In the genomic region with DNA sequence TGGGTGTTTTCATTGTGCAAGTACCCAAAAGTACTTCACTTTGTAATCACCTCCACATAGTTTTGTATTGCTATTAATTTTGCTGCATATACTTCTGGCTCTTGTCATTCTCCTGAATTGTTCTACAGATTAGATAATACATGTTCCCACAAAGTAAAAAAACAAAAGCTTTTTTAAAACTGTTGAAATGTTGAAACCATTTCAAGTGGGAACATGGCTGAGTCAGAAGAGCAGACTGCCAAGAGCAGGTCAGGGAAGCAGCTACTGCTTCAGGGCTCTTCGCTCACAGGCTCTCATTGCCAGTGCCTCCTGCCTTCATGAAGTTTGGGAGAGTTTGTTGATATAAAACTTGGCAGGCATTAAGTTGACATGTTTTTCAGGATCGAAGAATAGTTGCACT, we compare ENCODE assay signal across 20 mouse cellular contexts.
"Had no signal": no experiment of that assay in that cellular context is flagged by ENCODE, and none has a peak within 500 bp of the region (broad histone marks: within the 10 kb centered on the region; RNA-seq: fewer than 3 reads in every experiment).

No protein-coding gene starts in this region.

- DNase-seq: kidney, adult 11 months; kidney, adult 8-10 months; kidney, postnatal 14 days; kidney, postnatal 4 days; liver; right cerebral cortex, adult 18-20 months; right cerebral cortex, postnatal 14 days; right cerebral cortex, postnatal 4 days; thymus, adult 2 months; thymus, postnatal 14 days; thymus, postnatal 4 days had no signal

- H3K27ac ChIP-seq: limb, embryonic 10.5 days; limb, embryonic 13.5 days; liver, embryonic 12.5 days; liver, embryonic 15.5 days; midbrain, embryonic 15.5 days; neural tube, embryonic 12.5 days; neural tube, embryonic 15.5 days; stomach, postnatal 0 days had no signal

- H3K27me3 ChIP-seq: limb, embryonic 13.5 days; liver, embryonic 12.5 days; liver, embryonic 15.5 days; midbrain, embryonic 15.5 days; neural tube, embryonic 12.5 days; neural tube, embryonic 15.5 days had no signal

- H3K4me3 ChIP-seq: limb, embryonic 10.5 days; limb, embryonic 13.5 days; liver, embryonic 12.5 days; liver, embryonic 15.5 days; midbrain, embryonic 15.5 days; neural tube, embryonic 12.5 days; neural tube, embryonic 15.5 days had no signal

- H3K36me3 ChIP-seq: limb, embryonic 10.5 days; limb, embryonic 13.5 days; liver, embryonic 12.5 days; liver, embryonic 15.5 days; midbrain, embryonic 15.5 days; neural tube, embryonic 12.5 days; neural tube, embryonic 15.5 days had no signal

- H3K4me1 ChIP-seq: limb, embryonic 10.5 days; limb, embryonic 13.5 days; liver, embryonic 12.5 days; liver, embryonic 15.5 days; midbrain, embryonic 15.5 days; neural tube, embryonic 12.5 days; neural tube, embryonic 15.5 days had no signal

- H3K9me3 ChIP-seq: limb, embryonic 10.5 days; limb, embryonic 13.5 days; liver, embryonic 12.5 days; liver, embryonic 15.5 days; midbrain, embryonic 15.5 days; neural tube, embryonic 12.5 days; neural tube, embryonic 15.5 days had no signal

- ATAC-seq: liver, embryonic 12.5 days; midbrain, embryonic 15.5 days had no signal

- H3K9ac ChIP-seq: limb, embryonic 13.5 days; liver, embryonic 12.5 days; liver, embryonic 15.5 days; midbrain, embryonic 15.5 days; neural tube, embryonic 12.5 days; neural tube, embryonic 15.5 days had no signal

- H3K4me2 ChIP-seq: limb, embryonic 13.5 days; liver, embryonic 12.5 days; liver, embryonic 15.5 days; midbrain, embryonic 11.5 days; midbrain, embryonic 15.5 days; neural tube, embryonic 12.5 days; neural tube, embryonic 15.5 days had no signal
